Mouse (Mus musculus) liver, embryonic 14.5 days (tissue): Measurements from ENCODE around the gene Zfp800.

Experiments
- CTCF ChIP-seq: IDR thresholded peaks from 2 replicates; pipeline ENCODE4 v1.5.1; 2016; ENCODE audit warnings: antibody characterized with exemption, low read depth, control low read depth
- EP300 ChIP-seq: IDR thresholded peaks from 2 replicates; pipeline ENCODE4 v1.6.1; 2016; ENCODE audit warnings: antibody characterized with exemption, low read depth

- TF ChIP-seq CTCF (no peak), EP300 (no peak)
These were observed 75.4 kb downstream of the Zfp800 start for GRCm38 (mm10) chr6:28322399-28322798.
